Mouse (Mus musculus): ENCODE results near the gene Tnfrsf22.

- TF ChIP-seq CTCF (IDR thresholded peaks at IDR 0.05; ENCODE audit: control insufficient read depth, insufficient read depth, low read length) (no peak), POLR2A (IDR thresholded peaks at IDR 0.05; ENCODE audit: borderline replicate concordance, control insufficient read depth, low read depth, low read length) (no peak)
These were observed 54.6 kb downstream of the Tnfrsf22 start for GRCm38 (mm10) chr7:143594865-143595264.

Measured in bone marrow, adult 2 months (tissue).